Mouse (Mus musculus) bone marrow macrophage, adult 2 months (primary cell): ENCODE measurements at regions not wholly inside any gene's neighbourhood (a gene's known extent, or its start where the extent isn't known, plus 50 kb on each side); places are given as distances from the start of the nearest gene placed in this dataset.
A peak's percentile ranks its signal among the peaks of the same experiment; 100 is the strongest.

Source experiments
- H3K27ac ChIP-seq: 2 replicates; pipeline ENCODE4 v1.5.1; 2012; ENCODE audit warnings: low read depth, low read length; ENCODE audit not compliant: insufficient read depth
- H3K4me1 ChIP-seq: 2 replicates; pipeline ENCODE4 v1.6.1; 2012; ENCODE audit warnings: low read length; ENCODE audit not compliant: control insufficient read depth, insufficient read depth
- H3K4me3 ChIP-seq: 2 replicates; pipeline ENCODE4 v1.5.1; 2012; ENCODE audit warnings: mild to moderate bottlenecking, low read length, moderate library complexity; ENCODE audit not compliant: insufficient read depth
- CTCF ChIP-seq: IDR thresholded peaks from 2 replicates; pipeline ENCODE4 v1.5.1; 2012; ENCODE audit warnings: low read depth, mild to moderate bottlenecking, low read length, moderate library complexity
- POLR2A ChIP-seq: IDR thresholded peaks from 2 replicates; pipeline ENCODE4 v1.6.1; 2012; ENCODE audit warnings: mild to moderate bottlenecking, low read depth, low read length, borderline replicate concordance

DNA sequence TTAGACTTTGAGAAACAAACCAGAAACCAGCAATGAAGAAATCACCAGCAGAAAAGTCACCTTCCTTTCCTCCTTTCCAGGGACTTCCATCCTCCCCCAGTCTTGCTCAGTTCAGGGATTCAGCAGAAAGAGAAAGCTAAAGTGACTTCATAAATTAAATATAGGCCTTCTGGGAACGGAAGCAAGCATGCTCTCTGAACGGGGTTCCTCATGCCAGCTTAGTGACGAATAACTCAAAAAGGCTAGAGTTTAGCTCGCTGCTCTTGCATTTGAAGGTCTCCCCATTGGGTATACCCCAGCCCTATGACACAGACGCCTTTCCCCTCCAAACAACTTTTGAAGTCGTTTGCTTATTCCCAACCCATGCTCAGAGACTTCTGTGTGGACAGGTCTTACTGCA, 252.8 kb downstream of the Fgf9 start:
- Histone ChIP-seq H3K4me3 (no peak overlapping the region), H3K27ac (peak overlapping the region; percentile 26), H3K4me1 (peaks cover 23% of the 10 kb centered on the region)
- TF ChIP-seq CTCF (no peak), POLR2A (no peak)

- peak overlapping the region; percentile 30 for H3K27ac ChIP-seq
- TF ChIP-seq CTCF (no peak), POLR2A (no peak)
These were observed 252.1 kb downstream of the Fgf9 start for GRCm38 (mm10) chr14:58322461-58322860.

DNA sequence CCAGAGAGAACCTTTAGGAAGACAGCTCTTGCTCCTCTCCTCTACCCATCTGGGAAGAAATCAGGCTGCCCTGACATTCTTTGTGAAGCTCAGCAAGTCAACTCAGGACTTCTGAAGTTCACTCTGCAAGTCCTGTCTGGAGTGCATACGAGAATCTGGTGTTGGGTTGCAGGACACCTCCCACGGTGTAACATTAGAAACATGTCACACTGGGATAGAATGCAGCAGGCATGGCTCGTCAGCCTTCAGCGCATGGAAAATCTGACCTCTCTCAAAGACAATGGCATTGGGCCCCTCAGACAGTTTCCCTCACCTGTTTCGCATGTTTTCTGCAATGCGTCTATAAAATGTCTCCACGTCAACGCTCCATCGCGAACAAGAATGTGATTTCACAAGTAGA, 251.5 kb downstream of the Fgf9 start:
- no peak overlapping the region for H3K4me3 ChIP-seq
- peaks cover 23% of the 10 kb centered on the region for H3K4me1 ChIP-seq
- TF ChIP-seq CTCF (no peak), POLR2A (no peak)
- peak overlapping the region; percentile 77 for H3K27ac ChIP-seq

More at GRCm38 (mm10) chr14:58322461-58322860, 252.1 kb downstream of the Fgf9 start:
- Histone ChIP-seq H3K4me3 (no peak overlapping the region), H3K4me1 (peaks cover 23% of the 10 kb centered on the region)

DNA sequence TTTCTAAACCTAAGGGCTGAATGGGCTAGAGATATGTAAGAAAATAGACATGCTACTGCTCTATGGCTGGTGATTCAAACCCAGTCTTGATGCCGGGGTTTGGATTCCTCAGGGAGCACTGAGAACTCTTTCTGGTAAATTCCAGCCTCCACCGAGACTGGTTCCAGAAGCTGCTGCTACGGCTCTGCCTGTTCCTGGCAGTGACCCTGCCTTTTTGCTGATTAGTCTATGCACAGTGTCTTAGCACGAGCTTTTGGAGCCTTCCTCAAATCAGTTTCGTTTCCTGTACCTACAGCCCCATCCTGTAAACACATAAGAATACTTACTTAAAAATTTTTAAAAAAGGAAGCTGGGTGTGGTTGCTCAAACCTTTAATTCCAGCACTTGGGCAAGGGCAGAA, 250.9 kb downstream of the Fgf9 start:
- TF ChIP-seq CTCF (no peak), POLR2A (no peak)
- peak overlapping the region; percentile 93 for H3K27ac ChIP-seq
- H3K4me3 ChIP-seq = no peak overlapping the region
- H3K4me1 ChIP-seq = peaks cover 23% of the 10 kb centered on the region

DNA sequence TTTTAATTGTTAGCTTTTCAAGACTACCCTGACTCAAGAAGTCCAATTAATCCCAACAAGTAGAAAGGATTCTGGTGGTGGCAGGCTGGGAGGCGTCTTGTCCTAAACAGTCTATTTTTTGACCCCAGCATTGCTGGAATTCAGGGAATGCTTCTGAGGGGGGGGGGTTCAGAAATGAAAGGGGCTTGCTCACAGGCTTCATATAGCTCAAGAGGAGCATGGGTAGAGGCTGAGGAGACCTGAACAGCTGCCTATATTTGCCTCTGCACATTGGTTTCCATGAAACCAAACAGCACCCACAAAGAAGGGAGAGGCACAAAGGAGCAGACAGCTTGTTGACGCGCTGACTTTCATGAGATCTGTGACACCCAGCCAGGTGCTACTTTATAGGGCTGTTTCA, 247.3 kb downstream of the Fgf9 start:
- no peak overlapping the region for H3K27ac ChIP-seq
- H3K4me1 ChIP-seq = peaks cover 20% of the 10 kb centered on the region

DNA sequence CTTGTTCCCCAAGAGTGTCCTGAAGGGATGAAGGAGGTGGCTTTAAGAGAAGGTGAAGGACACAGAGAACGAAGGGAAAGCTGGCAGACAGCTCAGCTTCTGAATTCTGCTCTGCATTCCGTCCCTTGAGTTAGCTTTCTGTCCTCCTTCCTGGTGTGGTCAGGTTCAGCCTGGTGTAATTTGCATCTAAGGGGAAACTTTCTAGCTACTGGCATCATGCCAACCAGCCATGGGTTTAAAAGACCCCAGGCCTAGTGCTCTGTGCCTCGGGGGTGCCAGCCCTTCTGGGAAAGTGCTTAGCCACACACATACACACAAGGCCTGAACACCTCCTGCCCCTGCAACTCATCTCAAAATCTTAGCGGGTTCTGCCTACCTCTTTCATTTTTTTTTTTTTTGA, 246.9 kb downstream of the Fgf9 start:
- H3K27ac ChIP-seq = no peak overlapping the region
- H3K4me1 ChIP-seq = peaks cover 18% of the 10 kb centered on the region
- H3K4me3 ChIP-seq = no peak overlapping the region
- TF ChIP-seq CTCF = no peak

More for the DNA sequence above, 247.3 kb downstream of the Fgf9 start:
- TF ChIP-seq POLR2A (no peak), CTCF (no peak)
- H3K4me3 ChIP-seq = no peak overlapping the region

DNA sequence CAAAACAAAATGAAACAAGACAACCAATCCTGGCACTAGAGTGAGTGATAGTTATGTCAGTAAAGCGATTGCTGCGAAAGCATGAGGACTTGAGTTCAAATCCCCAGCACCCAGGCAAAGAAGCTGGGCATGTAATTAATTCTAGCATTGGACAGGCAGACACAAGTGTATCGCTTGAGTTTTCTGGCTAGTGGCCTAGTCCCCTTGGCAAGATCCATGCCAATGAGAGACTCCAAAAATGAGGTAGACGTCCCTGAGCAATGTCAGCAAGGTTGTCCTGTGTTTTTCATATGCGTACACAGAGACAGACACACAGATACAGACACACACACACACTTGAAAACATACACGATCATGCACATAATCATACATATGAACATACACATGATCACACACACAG, 237.3 kb downstream of the Fgf9 start:
- no peak overlapping the region for H3K27ac ChIP-seq
- H3K4me1 ChIP-seq = no peaks in the 10 kb centered on the region
- TF ChIP-seq POLR2A = no peak
- TF ChIP-seq CTCF = no peak
- H3K4me3 ChIP-seq = peak overlapping the region; percentile 54

DNA sequence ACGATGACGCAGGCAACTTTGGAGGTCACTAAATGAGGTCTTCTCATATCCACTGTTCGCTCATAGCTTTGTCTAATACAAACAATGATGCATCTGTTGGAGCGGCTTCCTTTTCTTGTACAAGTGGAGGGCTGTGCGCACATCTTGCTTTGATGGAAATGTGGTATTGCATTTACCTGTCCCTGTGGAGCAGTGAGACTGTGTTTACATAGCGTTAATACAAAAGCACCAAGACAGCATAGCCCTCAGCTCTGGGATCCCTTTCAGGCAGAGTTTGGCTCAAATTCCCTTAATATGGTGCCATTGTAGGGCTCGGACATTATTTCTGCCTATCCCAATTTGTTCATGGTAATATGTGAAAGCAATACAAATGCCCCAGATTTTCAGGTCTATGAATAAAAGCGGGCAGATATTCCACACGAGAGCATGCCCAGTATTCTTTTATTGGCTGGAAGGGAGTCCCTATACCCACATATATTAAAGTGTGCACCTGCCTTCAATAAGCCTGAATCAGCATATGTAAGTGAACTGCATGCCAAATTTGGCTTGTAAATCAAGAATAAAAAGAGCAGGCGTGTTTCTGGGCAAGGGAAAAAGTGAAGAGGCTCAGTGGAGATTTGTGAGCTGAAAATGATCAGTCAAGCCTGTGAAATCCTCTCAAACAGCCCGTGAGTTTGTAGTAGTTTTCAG, 236.6 kb downstream of the Fgf9 start:
- Histone ChIP-seq H3K4me1 (no peaks in the 10 kb centered on the region), H3K27ac (no peak overlapping the region), H3K4me3 (no peak overlapping the region)
- TF ChIP-seq CTCF (no peak), POLR2A (no peak)

- no peak for TF ChIP-seq CTCF
- no peak for TF ChIP-seq POLR2A
- no peaks in the 10 kb centered on the region for H3K4me1 ChIP-seq
- no peak overlapping the region for H3K27ac ChIP-seq
- H3K4me3 ChIP-seq = no peak overlapping the region
These were observed 230.1 kb downstream of the Fgf9 start for GRCm38 (mm10) chr14:58300411-58300887.

DNA sequence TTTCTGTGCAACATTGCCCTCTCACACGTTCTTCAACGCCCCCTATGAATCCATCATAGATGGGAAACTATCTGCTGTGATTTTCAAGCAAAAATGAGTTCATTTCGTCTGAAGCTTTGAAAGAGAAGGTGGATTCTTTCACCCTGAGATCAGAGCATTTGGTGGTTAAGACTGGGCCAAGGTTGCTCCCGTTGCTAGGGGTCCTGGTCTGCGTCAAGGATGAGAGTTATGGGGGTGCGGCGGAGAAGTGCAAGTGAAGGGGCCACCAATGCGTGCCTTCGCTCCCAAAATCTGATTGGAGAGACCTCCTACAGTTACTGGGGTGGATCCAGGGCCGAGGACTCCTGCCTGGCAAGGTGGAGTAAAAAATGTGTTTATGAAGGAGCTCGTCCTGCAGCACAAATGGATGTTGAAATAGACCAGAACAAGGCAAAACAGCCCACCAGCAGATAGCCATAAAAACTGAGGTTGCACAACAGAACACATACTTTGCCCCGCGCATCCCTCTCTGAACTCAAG, 215.7 kb downstream of the Fgf9 start:
- Histone ChIP-seq H3K4me3 (no peak overlapping the region), H3K4me1 (no peaks in the 10 kb centered on the region), H3K27ac (no peak overlapping the region)
- TF ChIP-seq CTCF (no peak), POLR2A (no peak)
